Mouse (Mus musculus): ENCODE results near the gene Dchs1.
A peak's percentile ranks its signal among the peaks of the same experiment; 100 is the strongest.
"Not testable (repeated sequence)": the region's sequence is repeated elsewhere in the genome, so short reads cannot be mapped to it uniquely, and the experiment has no call there.

Gene Dchs1

DNA sequence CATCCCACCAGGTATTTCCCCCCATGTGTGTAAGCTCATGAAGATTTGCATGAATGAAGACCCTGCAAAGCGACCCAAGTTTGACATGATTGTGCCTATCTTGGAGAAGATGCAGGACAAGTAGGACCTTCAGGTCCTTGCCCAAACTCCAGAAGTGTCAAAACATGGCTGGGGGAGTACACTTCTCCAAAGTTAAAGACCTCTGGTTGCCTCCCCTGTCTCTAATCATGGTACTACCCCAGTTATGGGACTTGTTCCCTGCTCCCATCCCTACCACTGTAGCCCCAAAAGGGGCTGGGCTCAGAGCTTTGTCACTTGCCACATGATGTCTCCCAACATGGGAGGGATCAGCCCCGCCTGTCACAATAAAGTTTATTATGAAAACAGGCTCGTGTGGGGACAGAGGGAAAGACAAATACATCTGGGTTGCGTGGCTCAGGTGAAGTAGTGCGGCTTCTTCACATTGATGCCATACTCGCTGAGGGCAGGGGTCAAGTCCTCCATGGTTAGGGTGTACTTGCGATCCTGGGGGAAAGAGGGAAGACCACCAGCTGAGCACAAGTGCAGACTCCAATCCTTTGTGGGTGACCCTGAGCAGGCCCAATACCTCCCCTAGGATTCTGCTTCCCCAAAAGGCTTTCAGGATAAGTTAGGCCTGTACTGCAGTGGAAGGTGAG is 44.8 kb downstream of the Dchs1 start:
- DNase-seq (ENCODE audit: low spot score): not testable (repeated sequence)

- no peak for DNase-seq (ENCODE audit: low spot score)
Observed at GRCm38 (mm10) chr7:105741978-105742377, 45.5 kb downstream of the Dchs1 start.

GRCm38 (mm10) chr7:105740851-105741250 is 46.6 kb downstream of the Dchs1 start:
- DNase-seq (ENCODE audit: low spot score): no peak

DNA sequence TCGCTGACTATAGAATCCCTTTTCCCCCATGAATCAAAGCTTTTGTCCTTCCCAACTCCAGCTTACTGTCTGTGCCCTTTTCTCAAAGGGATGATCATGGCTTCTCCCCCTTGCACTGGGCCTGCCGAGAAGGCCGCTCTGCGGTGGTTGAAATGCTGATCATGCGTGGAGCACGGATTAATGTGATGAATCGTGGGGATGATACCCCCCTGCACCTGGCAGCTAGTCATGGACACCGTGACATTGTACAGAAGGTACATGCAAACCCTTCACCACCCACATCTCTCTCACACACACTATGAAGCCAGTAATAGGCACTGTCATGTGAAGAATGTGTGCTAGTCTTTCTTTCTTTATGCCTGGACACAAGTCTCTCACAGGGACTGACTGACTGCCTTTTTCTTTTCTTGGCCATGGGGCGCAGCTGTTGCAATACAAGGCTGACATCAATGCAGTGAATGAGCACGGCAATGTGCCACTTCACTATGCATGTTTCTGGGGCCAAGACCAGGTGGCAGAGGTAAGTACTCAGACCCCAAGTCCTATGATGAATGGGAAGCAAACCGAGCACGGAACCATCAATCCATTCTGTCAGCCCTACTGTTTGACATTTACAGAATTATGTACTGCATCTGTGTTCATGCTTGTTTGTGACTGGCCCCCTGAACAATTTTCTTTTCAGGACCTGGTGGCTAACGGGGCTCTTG is 47.2 kb downstream of the Dchs1 start:
- no peak for DNase-seq (ENCODE audit: low spot score)

DNA sequence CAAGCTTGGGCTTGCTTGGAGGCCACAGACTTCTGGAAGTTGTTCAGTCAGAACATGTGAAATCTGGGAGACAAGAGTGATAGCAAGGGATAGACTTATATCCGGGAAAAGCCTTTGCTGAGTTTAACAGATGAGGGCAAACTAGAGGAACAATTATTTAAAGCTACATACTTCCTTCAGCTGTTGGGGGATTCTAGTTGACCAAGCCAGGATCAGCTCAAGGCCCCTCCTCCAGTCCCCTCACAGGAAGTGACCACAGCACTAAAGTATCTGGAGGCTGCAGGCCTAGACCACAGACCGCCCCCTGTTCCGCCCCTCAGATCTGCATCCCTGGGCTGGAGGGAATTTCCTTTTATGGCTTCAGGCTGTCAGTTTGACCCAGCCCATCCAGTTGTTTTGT is 48.5 kb downstream of the Dchs1 start:
- no peak for DNase-seq (ENCODE audit: low spot score)

- no peak for DNase-seq (ENCODE audit: low spot score)
Observed at GRCm38 (mm10) chr7:105738286-105738685, 49.2 kb downstream of the Dchs1 start.

DNA sequence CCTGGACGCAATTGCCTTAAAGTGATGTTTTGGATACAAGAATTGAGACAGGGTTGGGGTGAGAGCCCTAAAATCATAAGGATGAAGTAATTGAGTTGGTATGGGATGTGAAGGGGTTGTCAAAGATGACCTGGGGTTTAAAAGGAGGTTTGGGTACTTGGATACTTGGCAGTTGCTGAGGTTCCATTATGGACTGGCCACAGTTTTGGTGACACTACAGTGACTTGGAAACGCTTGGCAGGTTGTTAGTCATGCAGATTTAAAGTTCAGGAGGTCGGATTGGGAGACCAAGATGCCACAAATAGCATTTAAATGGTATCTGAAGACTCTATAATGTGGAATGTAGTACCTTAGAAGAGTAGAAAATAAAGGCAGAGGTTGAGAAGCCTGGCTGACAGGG is 49.8 kb downstream of the Dchs1 start:
- no peak for DNase-seq (ENCODE audit: low spot score)

DNA sequence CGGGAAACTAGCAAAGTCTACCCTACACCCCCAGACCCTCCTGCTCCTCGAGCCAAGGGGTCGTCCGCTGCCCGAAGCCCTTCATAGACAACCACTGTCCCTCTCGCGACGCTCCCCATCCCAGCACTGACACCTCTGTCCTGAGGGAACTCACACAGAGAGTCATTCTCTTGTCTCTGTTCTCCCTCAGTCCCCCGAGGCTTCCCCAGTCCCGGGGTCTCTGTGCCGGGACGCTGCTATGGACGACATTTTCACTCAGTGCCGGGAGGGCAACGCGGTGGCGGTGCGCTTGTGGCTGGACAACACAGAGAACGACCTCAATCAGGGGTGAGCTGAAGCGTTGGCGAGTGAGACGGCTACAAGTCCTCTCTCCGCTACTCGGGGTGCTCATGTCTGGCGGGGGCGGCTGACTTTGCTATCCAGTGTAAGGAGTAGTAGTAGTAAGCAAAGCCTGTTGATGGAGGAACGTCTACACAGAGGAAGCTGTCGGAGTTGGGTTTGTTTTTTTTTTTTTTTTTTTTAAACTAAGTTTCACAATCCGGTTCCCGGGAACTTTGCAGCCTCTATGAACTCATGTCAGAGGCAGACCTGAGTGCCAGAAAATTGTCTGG is 50.4 kb downstream of the Dchs1 start, which contains the start of gene Rrp8:
Gene Rrp8, minus strand, starts transcription at position 475 of the 611 bp plus-strand sequence.
- peak; percentile 42 for DNase-seq (ENCODE audit: low spot score)

- DNase-seq (ENCODE audit: low spot score): peak; percentile 87
Observed at GRCm38 (mm10) chr7:105736264-105736901, 51.1 kb downstream of the Dchs1 start, which contains the start of gene Ilk. Ilk (plus strand) TSS chr7:105736592.

- DNase-seq (ENCODE audit: low spot score): not testable (repeated sequence)
Observed at GRCm38 (mm10) chr7:105735464-105735863, 52.0 kb downstream of the Dchs1 start.

- no peak for DNase-seq (ENCODE audit: low spot score)
Observed at GRCm38 (mm10) chr7:105734826-105735225, 52.6 kb downstream of the Dchs1 start.

- no peak for DNase-seq (ENCODE audit: low spot score)
Observed at GRCm38 (mm10) chr7:105733836-105734235, 53.6 kb downstream of the Dchs1 start.

DNA sequence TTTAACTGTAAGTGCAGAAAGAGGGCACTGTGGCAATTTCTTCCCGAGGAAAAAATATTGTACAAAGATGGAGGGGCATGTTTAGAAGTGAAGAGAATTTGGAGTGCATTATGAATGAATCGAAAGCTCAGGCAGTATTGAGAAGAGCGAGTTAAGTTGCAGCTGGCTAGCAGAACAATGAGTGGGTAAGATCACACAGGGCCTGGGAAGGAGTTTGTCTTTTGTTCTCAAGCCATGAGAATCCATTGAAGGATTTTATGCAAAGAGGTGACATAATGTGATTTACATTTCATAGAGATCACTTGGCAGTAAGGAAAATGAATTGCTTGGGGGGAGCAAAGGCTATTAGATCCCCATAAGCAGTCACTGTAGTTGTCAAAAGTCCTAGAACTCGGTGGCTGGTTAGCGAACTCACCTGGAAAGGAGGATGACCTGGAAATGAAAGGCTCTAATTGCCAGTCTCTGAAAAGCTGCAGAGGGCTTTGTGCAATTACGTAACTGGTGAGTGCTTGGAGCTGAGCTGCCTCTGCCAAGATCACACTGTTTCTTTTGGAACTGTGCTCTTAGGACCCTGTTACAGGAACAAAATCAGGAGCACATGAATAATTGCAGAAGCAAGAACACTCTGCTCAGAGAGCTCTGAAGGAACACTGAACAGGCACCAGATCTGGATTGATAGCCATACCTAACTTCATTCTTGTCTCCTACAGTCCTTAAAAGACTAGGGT is 58.6 kb downstream of the Dchs1 start:
- no peak for DNase-seq (ENCODE audit: low spot score)

- DNase-seq (ENCODE audit: low spot score): no peak
Observed at GRCm38 (mm10) chr7:105726980-105727325, 60.5 kb downstream of the Dchs1 start.

DNA sequence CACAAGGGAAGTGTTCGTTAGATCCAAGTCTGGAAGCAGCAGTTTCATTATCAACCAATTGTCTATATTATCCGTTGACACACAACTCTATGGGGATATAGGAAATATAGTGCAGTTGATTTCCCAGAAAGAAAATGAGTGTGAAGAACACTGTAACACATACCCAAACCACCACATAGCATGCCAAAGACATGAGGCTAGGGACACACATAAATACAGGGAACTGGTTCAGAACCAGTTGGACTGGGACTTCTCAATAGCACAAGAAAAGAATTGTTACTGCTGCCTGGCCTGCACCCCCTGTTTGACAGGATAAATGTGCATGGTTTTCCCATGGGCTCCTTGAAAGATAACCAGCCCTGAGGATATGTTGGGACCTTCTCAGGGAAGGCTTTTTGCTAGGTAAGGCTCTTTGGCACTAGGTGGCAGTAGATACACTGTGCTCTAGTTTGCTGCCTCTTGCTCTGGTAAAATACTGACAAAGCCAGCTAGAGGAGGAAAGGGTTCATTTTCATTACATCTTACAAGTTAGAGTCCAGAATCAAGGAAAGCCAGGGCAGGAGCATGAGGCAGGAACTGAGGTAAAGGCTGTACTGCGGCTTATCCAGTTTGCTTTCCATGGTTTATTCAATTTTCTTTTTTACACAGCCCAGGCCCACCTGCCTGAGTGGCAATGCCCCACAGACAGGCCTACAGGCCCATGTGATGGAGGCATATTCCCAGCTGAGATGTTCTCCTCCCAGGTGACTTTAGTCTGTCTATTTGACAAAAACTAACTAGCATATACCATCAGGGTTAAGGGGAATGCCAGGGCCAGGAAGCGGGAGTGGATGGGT is 61.1 kb downstream of the Dchs1 start:
- DNase-seq (ENCODE audit: low spot score): peak; percentile 54

GRCm38 (mm10) chr7:105721916-105722315 is 65.5 kb downstream of the Dchs1 start:
- no peak for DNase-seq (ENCODE audit: low spot score)

DNA sequence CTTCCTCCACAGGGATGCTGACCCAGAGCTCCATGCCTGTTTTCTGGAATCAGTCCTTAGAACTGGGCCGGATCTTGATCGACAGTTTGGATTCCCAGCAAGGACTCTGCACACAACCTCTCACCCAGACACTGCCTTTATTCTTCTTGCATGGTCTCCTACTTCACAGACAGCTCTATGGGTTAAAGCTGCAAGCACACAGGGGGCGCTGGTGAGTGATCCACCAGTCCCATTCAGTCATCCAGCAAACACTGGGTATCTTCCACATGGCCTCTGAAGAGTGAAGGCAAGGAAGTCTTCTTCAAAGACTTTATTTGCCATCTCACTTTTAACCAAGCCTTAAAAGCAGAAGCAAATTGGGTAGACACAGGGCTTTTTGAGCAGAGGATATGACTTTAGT is 72.1 kb downstream of the Dchs1 start:
- DNase-seq (ENCODE audit: low spot score): no peak

- peak; percentile 34 for DNase-seq (ENCODE audit: low spot score)
Observed at GRCm38 (mm10) chr7:105708733-105709132, 78.7 kb downstream of the Dchs1 start.

DNA sequence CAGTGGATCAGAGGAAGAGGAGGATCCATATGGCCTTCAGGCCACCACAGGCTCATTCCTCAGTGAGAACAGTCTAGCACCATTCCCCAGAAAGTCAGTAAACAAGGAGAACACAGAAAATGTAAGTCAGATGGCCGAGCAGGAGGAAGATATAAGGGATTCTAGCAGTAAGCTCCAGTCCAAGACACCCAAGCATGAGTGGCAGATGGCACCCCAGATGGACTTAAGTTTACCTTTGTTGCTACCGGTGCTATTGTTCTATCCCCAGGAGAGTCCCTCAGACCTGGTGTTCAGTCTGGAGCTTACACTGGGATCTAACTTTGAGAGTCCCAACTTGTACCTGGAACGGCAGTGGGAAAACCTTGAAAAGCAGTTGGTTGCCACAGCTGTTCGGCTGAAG is 83.6 kb downstream of the Dchs1 start:
- no peak for DNase-seq (ENCODE audit: low spot score)

- no peak for DNase-seq (ENCODE audit: low spot score)
Observed at GRCm38 (mm10) chr7:105703184-105703583, 84.3 kb downstream of the Dchs1 start.

All from c-Kit-positive CD71-positive TER-119-positive erythroid progenitor cells, embryonic 14.5 days (primary cell).